Mouse (Mus musculus) R1 (cell line): Measurements from ENCODE around the gene Tram1l1.
"Not testable (repeated sequence)": the region's sequence is repeated elsewhere in the genome, so short reads cannot be mapped to it uniquely, and the experiment has no call there.

Source experiments
- DNase-seq: peaks from one replicate; pipeline ENCODE4 v3.0.0-alpha.2; 2018; ENCODE audit warnings: low read depth, low spot score

Tram1l1 gene

DNA sequence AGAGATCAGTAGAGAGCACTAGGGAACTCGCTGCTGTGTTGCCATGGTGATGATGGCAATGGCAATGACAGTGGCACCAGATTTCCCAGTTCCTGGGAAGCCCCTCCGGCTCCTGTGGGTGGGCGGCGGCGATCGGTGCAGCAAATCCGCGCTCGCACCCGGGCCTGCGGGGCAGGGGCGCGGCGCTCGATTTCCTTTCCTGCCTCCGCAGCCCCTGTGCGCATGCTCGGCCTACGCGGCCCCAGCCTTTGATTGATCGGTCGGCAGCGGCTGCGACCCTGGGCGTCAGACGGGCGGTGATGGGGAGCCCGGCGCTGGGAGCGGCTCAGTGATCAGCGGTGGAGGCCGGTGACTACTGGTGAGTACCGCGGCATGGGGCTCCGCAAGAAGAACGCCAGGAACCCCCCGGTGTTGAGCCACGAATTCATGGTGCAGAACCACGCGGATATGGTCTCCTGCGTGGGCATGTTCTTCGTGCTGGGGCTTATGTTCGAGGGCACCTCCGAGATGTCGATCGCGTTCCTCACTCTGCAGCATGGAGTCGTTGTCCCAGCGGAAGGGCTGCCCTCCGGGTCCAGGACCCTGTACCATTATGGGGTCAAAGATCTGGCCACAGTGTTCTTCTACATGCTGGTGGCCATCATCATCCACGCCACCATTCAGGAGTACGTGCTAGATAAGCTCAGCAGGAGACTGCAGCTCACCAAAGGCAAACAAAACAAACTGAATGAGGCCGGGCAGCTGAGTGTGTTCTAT, at the start of gene Tram1l1:
Gene Tram1l1, plus strand, starts transcription at position 35 of the 756 bp plus-strand sequence.
- DNase-seq = peak; percentile 77

DNA sequence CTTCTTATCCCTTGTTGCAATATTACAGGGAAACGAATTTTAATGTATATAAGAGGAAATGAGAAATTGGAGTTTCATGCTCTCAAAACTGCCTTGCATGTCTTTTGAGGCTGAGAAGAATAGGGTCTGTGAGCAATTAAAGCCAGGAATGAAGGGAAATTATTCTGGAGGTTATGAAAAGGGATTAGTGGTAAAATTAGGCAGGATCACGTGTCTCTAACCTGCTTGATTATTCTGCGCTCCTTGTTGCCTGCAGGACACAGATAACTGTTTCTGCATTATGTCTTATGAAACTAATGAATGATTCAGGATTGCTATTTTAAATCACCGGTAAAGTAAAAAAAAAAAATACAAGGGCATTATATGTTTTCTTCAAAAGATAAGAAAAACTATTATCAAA, 49.4 kb upstream of the Tram1l1 start:
- no peak for DNase-seq

DNA sequence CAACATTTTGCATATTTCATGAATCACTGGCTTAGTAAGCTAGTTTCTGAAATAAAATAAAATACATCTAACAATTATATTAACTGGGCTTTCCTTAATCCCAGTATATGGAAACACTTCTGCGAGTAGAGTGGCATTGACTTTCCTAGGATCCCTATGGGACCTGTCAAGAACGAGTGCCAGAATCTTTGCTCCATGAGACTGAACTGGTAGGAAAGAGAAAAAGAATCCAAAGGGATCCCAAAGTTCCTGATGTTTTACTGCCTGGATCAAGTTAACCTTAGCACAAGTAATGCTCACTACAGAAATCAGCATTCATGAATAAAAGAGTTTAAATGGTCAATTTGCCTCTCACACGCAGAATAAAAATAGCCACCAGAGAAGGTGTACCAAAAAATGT, 49.0 kb upstream of the Tram1l1 start:
- no peak for DNase-seq

DNA sequence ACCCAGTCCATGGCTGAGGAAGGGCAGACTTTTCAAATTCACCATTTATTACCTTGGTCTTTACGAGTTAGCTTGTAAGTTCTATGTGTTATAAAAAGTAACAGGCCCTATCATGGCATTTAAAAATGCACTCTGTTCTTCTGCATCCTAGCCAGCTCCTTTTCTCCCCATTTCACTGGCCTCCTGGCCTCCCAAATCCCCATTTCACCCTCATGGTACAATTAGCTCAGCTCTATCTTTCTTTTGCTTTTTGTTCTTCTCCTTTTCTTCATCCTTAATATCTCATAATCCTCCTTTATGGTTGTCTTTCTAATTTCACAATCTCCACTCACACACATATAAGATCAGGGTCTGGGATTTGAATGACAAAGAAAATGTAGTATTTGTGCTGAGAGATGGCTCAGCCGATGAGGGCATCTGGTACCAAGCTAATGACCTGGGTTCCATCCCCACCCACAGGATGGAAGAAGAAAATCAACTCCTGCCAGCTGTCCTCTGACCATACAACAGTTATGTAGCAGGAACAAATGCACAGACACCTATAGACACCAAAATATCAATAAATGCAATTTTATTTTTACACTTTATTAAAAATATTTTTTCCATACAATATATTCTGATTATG, 48.1 kb upstream of the Tram1l1 start:
- DNase-seq = no peak

DNA sequence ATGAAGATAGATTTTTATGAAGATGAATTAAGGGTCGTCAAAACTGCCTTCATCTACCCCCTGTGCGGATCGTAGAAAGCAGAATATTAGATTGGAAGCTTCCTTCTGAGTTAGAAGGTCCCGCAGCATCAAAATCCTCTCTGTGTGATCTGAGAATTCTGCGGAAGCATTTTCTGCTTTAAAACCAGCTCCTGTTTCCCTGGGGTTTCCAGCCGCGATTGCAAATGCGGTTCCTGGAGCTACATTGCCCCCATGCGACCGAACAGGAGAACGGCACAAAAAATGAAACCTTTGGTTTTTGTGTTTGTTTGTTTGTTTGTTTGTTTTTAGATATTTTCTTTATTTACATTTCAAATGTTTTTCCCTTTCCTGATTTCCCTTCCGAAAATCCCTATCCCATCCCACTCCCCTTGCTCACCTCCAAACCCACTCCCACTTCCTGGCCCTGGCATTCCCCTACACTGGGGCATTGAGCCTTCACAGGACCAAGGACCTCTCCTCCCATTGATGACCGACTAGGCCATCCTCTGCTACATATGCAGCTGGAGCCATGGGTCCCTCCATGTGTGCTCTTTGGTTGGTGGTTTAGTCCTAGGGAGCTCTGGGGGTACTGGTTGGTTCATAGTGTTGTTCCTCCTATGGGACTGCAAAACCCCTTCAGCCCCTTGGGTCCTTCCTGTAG, 45.6 kb upstream of the Tram1l1 start:
- DNase-seq = peak; percentile 48

DNA sequence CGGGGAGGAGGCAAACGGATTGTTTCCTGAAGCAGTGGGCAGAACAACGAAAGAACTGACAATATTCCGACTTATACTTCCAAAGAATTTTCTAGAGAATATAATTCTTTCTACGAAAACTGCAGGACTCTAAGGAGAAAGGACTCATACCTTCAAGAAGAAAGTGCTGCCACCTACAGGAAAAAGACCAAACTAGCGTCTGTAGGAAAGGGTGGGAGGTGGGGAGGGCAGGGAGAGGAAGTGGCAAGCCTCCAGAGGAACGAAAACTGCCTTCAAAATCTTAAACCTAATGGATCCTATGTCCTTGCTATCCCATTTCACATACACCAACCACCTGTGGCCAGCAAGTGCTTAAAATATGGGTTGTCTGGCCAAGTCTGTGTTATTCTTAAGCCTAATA, 31.7 kb upstream of the Tram1l1 start:
- not testable (repeated sequence) for DNase-seq

DNA sequence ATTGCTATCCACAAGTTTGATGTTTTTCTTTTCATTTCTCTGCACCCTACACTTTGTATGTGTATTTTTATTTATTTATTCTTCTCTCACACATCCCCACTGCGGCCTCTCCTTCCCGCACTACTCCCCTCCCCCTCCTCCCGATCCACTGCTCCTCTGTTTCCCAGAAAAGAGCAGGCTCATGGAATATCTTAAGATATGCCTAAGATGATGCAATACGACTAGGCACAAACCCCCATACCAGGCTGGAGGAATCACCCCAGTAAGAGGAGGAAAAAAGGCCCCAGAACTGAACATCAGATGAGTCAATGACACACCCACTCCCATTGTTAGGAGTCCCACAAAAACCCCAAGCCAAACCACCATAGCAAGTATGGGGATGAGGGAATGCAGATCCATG, 1.4 kb upstream of the Tram1l1 start:
- no peak for DNase-seq

DNA sequence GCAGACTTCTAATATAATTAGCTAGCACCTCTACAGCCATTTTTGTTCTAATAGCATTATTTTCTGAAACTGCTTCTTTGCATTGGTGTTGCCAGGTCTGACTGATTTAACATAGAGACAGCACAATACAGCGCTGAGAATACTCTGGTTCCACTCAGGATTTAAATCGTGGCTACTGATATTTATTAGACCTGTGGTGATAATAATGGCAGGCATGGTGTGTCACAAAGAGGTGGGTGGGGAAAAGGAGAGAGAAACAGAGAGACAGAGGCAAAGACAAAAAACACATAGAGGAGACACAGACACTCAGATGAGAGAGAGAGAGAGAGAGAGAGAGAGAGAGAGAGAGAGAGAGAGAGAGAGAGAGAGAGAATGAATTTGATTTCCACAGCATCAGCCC, 257 bp upstream of the Tram1l1 start:
- no peak for DNase-seq

DNA sequence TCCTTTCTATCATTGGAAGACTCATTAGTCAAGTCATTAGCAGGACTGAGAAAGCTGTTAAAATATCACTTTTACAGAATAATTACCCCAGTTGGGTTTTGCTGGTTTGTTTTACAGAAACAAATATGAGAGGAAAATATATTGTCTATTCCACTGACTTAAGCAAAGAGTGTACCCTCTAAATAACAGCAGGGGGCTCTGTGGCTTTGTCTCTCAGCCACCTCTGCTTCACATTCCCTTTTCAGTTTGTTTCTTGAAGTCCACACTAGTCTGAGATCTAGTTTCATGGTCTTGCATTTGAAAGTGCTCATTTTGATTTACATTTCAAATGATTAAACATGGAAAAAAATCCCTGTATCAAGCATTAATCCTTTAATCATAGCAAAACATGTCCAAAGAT, 25.8 kb downstream of the Tram1l1 start:
- DNase-seq = no peak

DNA sequence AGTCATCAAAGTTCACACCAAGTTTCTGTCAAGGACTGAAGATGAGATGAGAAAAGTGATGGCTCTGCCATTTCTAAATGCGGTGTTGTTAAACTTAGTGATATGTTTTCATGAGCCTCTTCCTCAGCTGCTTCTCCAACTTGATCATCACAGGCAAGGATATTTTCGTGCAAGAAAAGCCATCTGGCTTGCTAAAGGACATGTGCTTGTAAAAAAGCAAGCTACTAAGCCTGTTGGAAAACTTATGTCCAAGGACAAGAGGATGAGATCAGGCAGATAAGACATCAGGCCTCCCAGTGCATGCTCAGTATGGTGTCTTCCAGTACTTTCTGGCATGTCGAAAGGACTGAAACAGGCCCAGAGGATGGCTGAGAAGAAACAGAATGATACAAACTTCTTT, 36.9 kb downstream of the Tram1l1 start:
- no peak for DNase-seq

DNA sequence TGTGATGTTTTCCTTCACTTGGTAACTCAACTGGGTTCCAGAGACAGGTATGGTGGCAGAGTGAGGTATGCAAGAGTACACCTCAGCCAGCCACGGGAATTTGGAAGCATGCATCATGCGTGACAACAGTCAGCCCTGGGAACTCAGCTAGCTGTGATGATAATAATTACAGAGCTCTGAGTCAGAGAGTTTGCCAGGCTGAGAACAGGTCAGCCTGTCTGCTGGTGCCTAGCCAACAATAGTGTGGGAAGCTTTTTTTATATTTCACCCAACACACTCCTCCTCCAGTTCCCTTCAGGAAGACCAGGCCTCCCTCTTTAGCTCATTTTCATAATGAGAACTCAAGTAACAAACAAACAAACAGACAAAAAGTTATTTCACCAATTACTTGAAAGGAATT, 51.4 kb downstream of the Tram1l1 start:
- DNase-seq = no peak
